Mouse (Mus musculus) hindbrain, postnatal 0 days (tissue): ENCODE measurements around the gene Mlycd. TPM values are rescaled to one million over a fixed set of nuclear protein-coding genes. Genes with fewer than 3 reads are reported as not detected.

Source experiments
- ATAC-seq: fragments of 200-750 bp; cut with Nextera tagmentation; 2 replicates; pipeline ENCODE4 v1.8.0; 2017; ENCODE audit warnings: mild to moderate bottlenecking, moderate TSS enrichment, moderate library complexity
- DNase-seq: peaks from one replicate; pipeline ENCODE4 v3.0.0-alpha.2; 2015; ENCODE audit warnings: low spot score
- H3K27ac ChIP-seq: fragments of 300-500 bp; sonication (generic); 2 replicates; pipeline ENCODE4 v1.5.1; 2014; ENCODE audit warnings: mild to moderate bottlenecking
- H3K27me3 ChIP-seq: fragments of 300-500 bp; sonication (generic); 2 replicates; pipeline ENCODE4 v1.6.1; 2014; ENCODE audit warnings: low read length, mixed read lengths; ENCODE audit not compliant: insufficient read depth
- H3K36me3 ChIP-seq: fragments of 300-500 bp; sonication (generic); 2 replicates; pipeline ENCODE4 v1.6.1; 2014; ENCODE audit warnings: low read length, mixed read lengths; ENCODE audit not compliant: insufficient read depth
- H3K4me1 ChIP-seq: fragments of 300-500 bp; sonication (generic); 2 replicates; pipeline ENCODE4 v1.6.1; 2014; ENCODE audit warnings: antibody characterized with exemption, low read length, mixed read lengths; ENCODE audit not compliant: insufficient read depth
- H3K4me2 ChIP-seq: fragments of 300-500 bp; sonication (generic); 2 replicates; pipeline ENCODE4 v1.6.1; 2014; ENCODE audit warnings: low read depth, mild to moderate bottlenecking, low read length, moderate library complexity, mixed read lengths
- H3K4me3 ChIP-seq: fragments of 300-500 bp; sonication (generic); 2 replicates; pipeline ENCODE4 v1.5.1; 2014; ENCODE audit warnings: low read length
- H3K9ac ChIP-seq: fragments of 300-500 bp; sonication (generic); replicated peaks from 2 replicates; pipeline ENCODE4 v1.6.1; 2014; ENCODE audit warnings: mild to moderate bottlenecking, low read length, moderate library complexity, mixed read lengths
- H3K9me3 ChIP-seq: fragments of 300-500 bp; sonication (generic); 2 replicates; pipeline ENCODE4 v1.6.1; 2016; ENCODE audit warnings: low read length, mixed read lengths
- CTCF ChIP-seq: IDR thresholded peaks from 2 replicates; pipeline ENCODE4 v1.5.1; 2016; ENCODE audit warnings: antibody characterized with exemption, control low read depth, low read depth
- WGBS: fragments of 180-500 bp; shearing (Covaris S2); extraction: QIAGEN DNeasy Blood & Tissue Kit; methylation state at CpG from one replicate; pipeline ENCODE4 v1.1.7; 2014; 5-methylcytosine and 5-hydroxymethylcytosine counted together
- polyA plus RNA-seq: library from polyadenylated mRNA; unstranded; fragments of >200 nt; fragmentation: Nextera tagmentation; extraction: Ambion mirVana; gene quantifications from 2 replicates; pipeline ENCODE4 v1.2.1, GENCODE M21; 2015
- total RNA-seq: library from RNA; depleted of rRNA; stranded (reverse); fragments of >200 nt; gene quantifications from 2 replicates; pipeline ENCODE4 v1.2.3, GENCODE M21; 2014

The Mlycd gene
- total and polyA plus RNA-seq, 2 experiments from 2014 or later = 20.0 to 37.2 TPM

DNA sequence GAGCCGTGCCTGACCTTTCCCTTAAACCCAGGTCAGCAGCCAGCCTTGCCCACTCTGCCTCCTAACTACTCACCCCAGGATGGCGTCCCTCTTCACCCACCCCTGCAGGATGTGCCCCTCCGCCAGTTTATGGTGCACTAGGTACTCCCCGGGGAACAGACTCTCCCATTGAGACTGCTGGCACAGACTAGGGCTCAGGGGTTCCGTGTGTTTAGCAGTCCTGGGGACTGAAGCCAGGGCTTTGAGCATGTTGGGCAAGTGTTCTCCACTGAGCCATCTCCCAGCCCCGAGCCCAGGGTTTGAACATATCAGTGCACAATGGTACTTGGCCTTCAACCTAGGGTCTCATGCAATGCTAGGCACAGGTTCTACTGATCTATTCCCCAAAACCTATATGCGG, 40.8 kb downstream of the Mlycd start:
- no peak for ATAC-seq

DNA sequence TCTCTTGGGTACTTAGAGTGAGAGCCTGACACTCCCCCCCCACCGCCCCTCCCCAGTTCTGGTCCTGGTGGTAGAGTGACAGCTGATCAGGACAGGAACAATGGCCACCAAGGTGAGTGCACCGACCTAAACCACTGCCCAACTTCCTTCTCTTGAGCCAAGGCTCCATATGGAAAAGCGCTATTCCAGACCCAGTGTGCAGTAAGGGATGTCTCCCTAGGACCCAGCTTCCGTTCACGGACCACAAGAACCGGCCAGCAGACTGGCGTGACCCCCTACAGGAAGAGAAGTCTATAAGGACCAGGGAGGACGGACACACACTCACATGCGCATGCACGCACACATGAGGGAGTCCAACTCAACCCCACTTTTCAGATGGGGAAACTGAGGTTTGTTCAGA, 41.7 kb downstream of the Mlycd start:
- H3K27me3 ChIP-seq = no peaks in the 10 kb centered on the region
- TF ChIP-seq CTCF = no peak
- no peaks in the 10 kb centered on the region for H3K36me3 ChIP-seq
- no peak overlapping the region for H3K4me3 ChIP-seq
- H3K27ac ChIP-seq = no peak overlapping the region
- ATAC-seq (no peak), DNase-seq (no peak)
- peaks cover 4% of the 10 kb centered on the region; the same call in 1 of the 2 replicates for H3K4me1 ChIP-seq
- 85% methylated on average over 10 of the region's 10 CpGs for WGBS
- H3K9ac ChIP-seq = no peak overlapping the region
- no peaks in the 10 kb centered on the region for H3K9me3 ChIP-seq
- no peak overlapping the region for H3K4me2 ChIP-seq

More for the DNA sequence above, 40.8 kb downstream of the Mlycd start:
- Histone ChIP-seq H3K27ac (no peak overlapping the region), H3K9me3 (no peaks in the 10 kb centered on the region), H3K9ac (no peak overlapping the region), H3K27me3 (no peaks in the 10 kb centered on the region), H3K4me3 (no peak overlapping the region), H3K4me1 (peaks cover 4% of the 10 kb centered on the region; the same call in 1 of the 2 replicates), H3K4me2 (no peak overlapping the region), H3K36me3 (no peaks in the 10 kb centered on the region)
- 76% methylated on average over 7 of the region's 7 CpGs for WGBS
- no peak for DNase-seq
- no peak for TF ChIP-seq CTCF

DNA sequence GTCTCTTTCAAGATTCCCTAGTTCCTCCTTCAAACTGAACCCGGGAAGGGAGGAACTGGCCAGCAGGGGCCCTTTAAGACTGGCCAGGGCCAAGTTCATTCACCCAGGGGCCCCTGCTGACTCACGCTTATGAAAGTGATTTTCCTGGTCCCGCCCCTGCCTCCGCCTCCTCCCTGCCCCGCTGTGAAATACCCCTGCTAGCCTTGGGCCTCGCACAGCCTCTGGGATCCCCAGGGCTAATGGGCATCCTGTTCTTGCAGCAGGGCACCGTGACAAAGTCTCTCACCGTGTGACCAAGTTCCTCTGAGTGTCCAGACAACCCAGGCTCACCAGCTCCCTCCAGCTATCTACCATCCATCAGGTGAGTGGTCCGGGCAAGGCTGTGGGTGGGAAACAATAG, 42.3 kb downstream of the Mlycd start:
- H3K9me3 ChIP-seq = no peaks in the 10 kb centered on the region
- no peak for TF ChIP-seq CTCF
- H3K27ac ChIP-seq = no peak overlapping the region
- no peaks in the 10 kb centered on the region for H3K27me3 ChIP-seq
- H3K9ac ChIP-seq = no peak overlapping the region
- WGBS = 12% methylated on average over 9 of the region's 9 CpGs
- no peak overlapping the region for H3K4me3 ChIP-seq
- H3K4me2 ChIP-seq = no peak overlapping the region
- DNase-seq (no peak), ATAC-seq (no peak)
- peaks cover 4% of the 10 kb centered on the region; the same call in 1 of the 2 replicates for H3K4me1 ChIP-seq
- no peaks in the 10 kb centered on the region for H3K36me3 ChIP-seq

DNA sequence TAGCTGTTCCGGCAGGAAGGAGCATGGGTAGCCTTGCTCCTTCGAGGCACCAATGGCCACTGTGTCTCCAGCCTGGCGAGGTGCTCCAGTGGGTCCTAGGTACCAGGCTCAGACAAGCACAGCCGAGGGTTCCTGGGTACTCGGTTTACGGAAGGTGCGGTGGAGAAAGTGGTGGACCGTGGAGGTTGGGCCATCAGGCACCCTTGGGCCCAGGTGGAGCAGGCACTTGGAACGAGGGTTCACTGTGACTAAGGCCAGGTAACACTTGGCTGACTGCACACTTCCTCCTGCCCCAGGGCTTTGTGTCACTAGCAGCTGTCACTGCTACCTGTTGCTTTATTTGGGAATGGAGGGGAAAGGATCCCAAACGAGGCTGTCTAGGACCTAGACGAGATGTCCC, 42.8 kb downstream of the Mlycd start:
- Histone ChIP-seq H3K9me3 (no peaks in the 10 kb centered on the region), H3K4me3 (no peak overlapping the region), H3K27ac (no peak overlapping the region), H3K27me3 (no peaks in the 10 kb centered on the region), H3K4me1 (peaks cover 4% of the 10 kb centered on the region; the same call in 1 of the 2 replicates), H3K9ac (no peak overlapping the region), H3K4me2 (no peak overlapping the region), H3K36me3 (no peaks in the 10 kb centered on the region)
- 72% methylated on average over 11 of the region's 11 CpGs for WGBS
- no peak for TF ChIP-seq CTCF
- DNase-seq (no peak), ATAC-seq (no peak)

DNA sequence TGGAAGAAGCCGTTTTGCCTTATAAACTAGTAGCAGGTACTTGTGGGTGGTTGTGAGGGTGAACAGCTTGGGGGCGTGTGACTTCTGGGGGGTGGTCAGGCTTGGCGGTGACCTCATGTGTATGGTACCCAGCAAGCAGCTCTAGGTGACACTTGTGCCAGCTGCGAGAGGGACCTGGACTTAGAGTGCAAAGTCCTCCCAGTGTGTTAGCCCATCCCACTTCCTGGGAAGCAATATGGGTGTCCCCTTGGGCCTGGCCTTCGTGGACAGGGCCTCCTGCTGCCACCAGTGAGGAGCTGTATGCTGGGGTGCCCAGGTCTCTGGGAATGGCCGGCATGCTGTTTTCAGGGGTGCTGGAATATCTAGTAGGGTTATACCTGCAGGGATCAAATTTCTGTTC, 44.2 kb downstream of the Mlycd start:
- Histone ChIP-seq H3K4me1 (peaks cover 4% of the 10 kb centered on the region; the same call in 1 of the 2 replicates), H3K36me3 (no peaks in the 10 kb centered on the region), H3K4me2 (no peak overlapping the region), H3K9me3 (no peaks in the 10 kb centered on the region), H3K27ac (no peak overlapping the region), H3K9ac (no peak overlapping the region), H3K4me3 (no peak overlapping the region), H3K27me3 (no peaks in the 10 kb centered on the region)
- no peak for DNase-seq
- no peak for ATAC-seq
- no peak for TF ChIP-seq CTCF
- 82% methylated on average over 6 of the region's 6 CpGs for WGBS

DNA sequence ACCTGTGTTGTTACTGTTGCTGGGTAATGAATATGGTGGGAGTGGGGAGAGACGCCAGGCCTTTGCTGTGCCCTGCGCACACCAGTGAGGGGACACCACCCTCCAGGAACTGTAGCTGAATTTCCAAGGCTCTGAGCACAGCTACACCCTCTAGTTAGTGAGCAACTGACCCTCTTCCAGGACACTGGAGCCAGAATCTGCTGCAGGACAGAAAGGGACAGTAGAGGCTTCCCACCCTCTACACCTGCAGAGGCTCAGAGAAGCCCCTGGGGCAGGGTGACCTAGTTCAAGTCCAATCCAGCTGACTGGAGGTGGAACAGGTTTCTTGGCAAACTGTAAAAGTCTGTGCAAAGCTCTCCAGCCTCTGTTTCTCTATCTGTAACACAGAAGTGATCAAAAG, 44.7 kb downstream of the Mlycd start:
- Histone ChIP-seq H3K4me3 (no peak overlapping the region), H3K4me1 (peaks cover 4% of the 10 kb centered on the region; the same call in 1 of the 2 replicates), H3K9me3 (no peaks in the 10 kb centered on the region), H3K9ac (no peak overlapping the region), H3K36me3 (no peaks in the 10 kb centered on the region), H3K4me2 (no peak overlapping the region), H3K27ac (no peak overlapping the region), H3K27me3 (no peaks in the 10 kb centered on the region)
- WGBS = 90% methylated on average over 2 of the region's 2 CpGs
- DNase-seq = no peak
- no peak for TF ChIP-seq CTCF
- ATAC-seq = no peak

DNA sequence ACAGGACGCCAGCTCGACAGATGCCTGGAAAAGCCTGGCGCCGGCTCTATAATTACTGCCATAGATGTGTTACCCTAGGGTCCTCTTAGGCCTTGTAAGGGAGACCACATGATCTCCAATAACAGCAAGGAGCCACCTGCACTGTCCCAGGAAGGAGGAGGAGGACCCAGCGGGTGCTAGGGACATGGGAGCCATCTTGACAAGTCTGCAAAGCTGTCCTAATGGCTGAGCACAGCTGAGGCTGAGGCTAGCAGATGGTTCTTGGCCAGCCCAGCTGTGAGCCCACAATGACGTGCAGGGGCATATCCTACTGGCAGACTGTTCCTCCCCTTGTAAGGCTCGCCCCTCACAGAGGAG, 45.2 kb downstream of the Mlycd start:
- WGBS = 42% methylated on average over 7 of the region's 7 CpGs
- Histone ChIP-seq H3K4me3 (no peak overlapping the region), H3K27me3 (no peaks in the 10 kb centered on the region), H3K4me2 (no peak overlapping the region), H3K9ac (no peak overlapping the region), H3K4me1 (peaks cover 4% of the 10 kb centered on the region; the same call in 1 of the 2 replicates), H3K27ac (no peak overlapping the region), H3K36me3 (no peaks in the 10 kb centered on the region), H3K9me3 (no peaks in the 10 kb centered on the region)
- ATAC-seq (no peak), DNase-seq (no peak)
- TF ChIP-seq CTCF = no peak
